Mouse (Mus musculus) bone marrow, adult 2 months (tissue): ENCODE results near the gene Msx2.

Source experiments
- CTCF ChIP-seq: fragments of 200-500 bp; IDR thresholded peaks from 2 replicates; pipeline ENCODE4 v1.5.1; 2011; ENCODE audit warnings: low read length, control low read depth; ENCODE audit not compliant: control insufficient read depth, insufficient read depth
- POLR2A ChIP-seq: fragments of 200-500 bp; IDR thresholded peaks from 2 replicates; pipeline ENCODE4 v1.6.1; 2011; ENCODE audit warnings: low read depth, mild to moderate bottlenecking, control low read depth, low read length, borderline replicate concordance; ENCODE audit not compliant: control insufficient read depth

DNA sequence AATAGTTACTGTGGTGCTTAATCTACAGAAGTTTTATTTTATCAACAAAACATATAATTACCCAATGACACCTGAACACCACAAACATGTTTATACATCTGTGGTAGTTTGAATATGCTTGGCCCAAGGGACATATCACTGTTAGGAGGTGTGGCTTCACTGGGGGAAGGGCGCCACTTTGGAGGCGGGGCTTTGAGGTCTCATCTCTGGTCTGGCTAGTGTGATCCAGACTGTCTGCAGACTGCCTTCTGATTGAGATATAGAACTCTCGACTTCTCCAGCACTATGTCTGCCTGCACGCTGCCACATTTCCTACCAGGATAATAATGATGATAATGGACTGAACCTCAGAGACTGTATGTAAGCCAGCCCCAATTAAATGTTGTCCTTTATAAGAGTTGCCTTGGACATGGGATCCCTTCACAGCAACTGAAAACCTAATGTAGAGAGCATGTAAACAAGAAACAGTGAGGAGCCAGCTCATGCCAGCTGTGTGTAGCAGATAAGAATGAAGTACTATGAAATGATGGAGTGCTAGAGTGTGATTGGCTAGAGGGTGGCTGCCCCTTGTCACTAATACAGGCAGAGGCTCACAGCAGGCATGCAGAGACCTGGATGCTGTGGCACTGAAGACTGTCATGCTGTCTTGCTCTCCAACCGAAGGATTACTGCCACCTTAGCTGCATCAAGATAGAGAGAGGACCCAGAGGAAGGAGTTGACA lies 31.4 kb downstream of the Msx2 start:
- TF ChIP-seq CTCF (no peak), POLR2A (no peak)
